Mouse (Mus musculus): Measurements from ENCODE around the gene Ero1lb.

DNA sequence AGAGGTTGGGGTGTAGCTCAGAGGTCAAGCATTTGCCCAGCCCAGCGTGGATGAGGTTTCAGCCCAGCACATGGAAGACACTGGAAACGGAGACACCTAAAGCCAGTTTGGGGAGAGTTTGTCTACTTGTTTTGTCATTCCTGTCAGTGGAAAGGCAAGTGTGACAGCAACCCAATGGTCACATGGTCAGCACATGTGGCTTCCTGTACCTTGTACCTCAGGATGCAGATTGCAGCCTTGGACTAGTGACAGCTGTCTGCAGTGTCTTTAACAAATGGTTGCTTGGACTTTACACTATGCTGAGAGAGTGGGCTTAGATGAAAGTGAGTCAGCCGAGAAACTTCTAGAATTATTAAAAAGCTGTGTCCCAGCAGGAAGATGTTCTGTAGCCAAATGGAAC is 31.0 kb upstream of the Ero1lb start:
- TF ChIP-seq CTCF (IDR thresholded peaks at IDR 0.05; ENCODE audit: borderline replicate concordance, insufficient read depth, low read depth, low read length), result no peak
- no peak for TF ChIP-seq POLR2A (IDR thresholded peaks at IDR 0.05; ENCODE audit: borderline replicate concordance, insufficient read depth, low read length)

All from cerebellum, adult 2 months (tissue).